Mouse (Mus musculus): Measurements from ENCODE around the gene Csk. TPM values are rescaled to one million over a fixed set of nuclear protein-coding genes. Genes with fewer than 3 reads are reported as not detected.

Gene Csk
- total RNA-seq, 2 experiments from 2014 or later = 64.6 to 66.3 TPM

DNA sequence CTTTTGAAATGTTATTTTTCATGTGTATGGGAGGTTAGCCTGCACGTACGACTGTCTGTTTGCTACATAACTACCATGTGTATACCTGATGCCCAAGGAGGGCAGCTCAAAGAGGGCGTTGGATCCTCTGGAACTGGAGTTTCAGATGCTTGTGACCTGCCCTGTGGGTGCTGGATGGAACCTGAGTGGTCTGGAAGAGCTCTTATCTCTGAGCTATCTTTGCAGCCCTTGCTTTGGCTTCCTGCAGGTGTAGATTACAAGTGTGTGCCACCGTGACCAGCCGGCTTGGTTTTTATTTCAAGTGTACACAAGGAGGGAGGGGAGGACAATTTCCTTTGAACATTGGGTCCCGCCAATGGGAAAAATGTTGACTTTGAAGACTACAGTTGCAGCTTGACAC is 7.1 kb upstream of the Csk start:
- intact Hi-C loops (cut with DNase I) = loop anchor here (5.0 kb wide), 1 partner anchor 47 kb away; the partner anchor contains the start of gene Edc3
- no peak for DNase-seq (ENCODE audit: extremely low spot score in 1 of 2, low spot score in 2 of 2)

GRCm38 (mm10) chr9:57659774-57660173 is 6.3 kb upstream of the Csk start:
- peak; percentile 72 to 73 for DNase-seq (ENCODE audit: extremely low spot score in 1 of 2, low spot score in 2 of 2)
- intact Hi-C loops (cut with DNase I) = loop anchor here (2.0 to 10.0 kb wide), 4 partner anchors 48 to 335 kb away; partner anchors contain the start of genes Cox5a and Edc3

- no peak for DNase-seq (ENCODE audit: extremely low spot score in 1 of 2, low spot score in 2 of 2)
- intact Hi-C loops (cut with DNase I) = loop anchor here (2.0 to 10.0 kb wide), 3 partner anchors 84 to 336 kb away; partner anchors contain the start of gene Cox5a
These were observed 5.5 kb upstream of the Csk start for GRCm38 (mm10) chr9:57658970-57659369.

- intact Hi-C loops (cut with DNase I) = loop anchor here (2.0 to 10.0 kb wide), 3 partner anchors 85 to 337 kb away; partner anchors contain the start of gene Cox5a
- no peak for DNase-seq (ENCODE audit: extremely low spot score in 1 of 2, low spot score in 2 of 2)
These were observed 4.4 kb upstream of the Csk start for GRCm38 (mm10) chr9:57657843-57658242.

GRCm38 (mm10) chr9:57656631-57657350 is 3.4 kb upstream of the Csk start:
- intact Hi-C loops (cut with DNase I) = loop anchor here (5.0 to 10.0 kb wide), 2 partner anchors 134 to 338 kb away; partner anchors contain the start of gene Cox5a
- DNase-seq (ENCODE audit: extremely low spot score in 1 of 2, low spot score in 2 of 2) = no peak

GRCm38 (mm10) chr9:57655749-57656148 is 2.3 kb upstream of the Csk start:
- DNase-seq (ENCODE audit: extremely low spot score in 1 of 2, low spot score in 2 of 2) = peak; percentile 89 to 92
- intact Hi-C loops (cut with DNase I) = loop anchor here (2.0 to 10.0 kb wide), 3 partner anchors 25 to 339 kb away; partner anchors contain the start of gene Cox5a

GRCm38 (mm10) chr9:57654966-57655365 is 1.5 kb upstream of the Csk start:
- intact Hi-C loops (cut with DNase I) = loop anchor here (2.0 to 10.0 kb wide), 4 partner anchors 24 to 340 kb away; partner anchors contain the start of gene Cox5a
- DNase-seq (ENCODE audit: extremely low spot score in 1 of 2, low spot score in 2 of 2) = no peak

GRCm38 (mm10) chr9:57652855-57653254 is 576 bp downstream of the Csk start:
- intact Hi-C loops (cut with DNase I) = loop anchor here (5.0 to 10.0 kb wide), 2 partner anchors 111 to 342 kb away; no protein-coding TSS in a partner anchor
- peak in 1 of 2 experiments; percentile 20 for DNase-seq (ENCODE audit: extremely low spot score in 1 of 2, low spot score in 2 of 2)

DNA sequence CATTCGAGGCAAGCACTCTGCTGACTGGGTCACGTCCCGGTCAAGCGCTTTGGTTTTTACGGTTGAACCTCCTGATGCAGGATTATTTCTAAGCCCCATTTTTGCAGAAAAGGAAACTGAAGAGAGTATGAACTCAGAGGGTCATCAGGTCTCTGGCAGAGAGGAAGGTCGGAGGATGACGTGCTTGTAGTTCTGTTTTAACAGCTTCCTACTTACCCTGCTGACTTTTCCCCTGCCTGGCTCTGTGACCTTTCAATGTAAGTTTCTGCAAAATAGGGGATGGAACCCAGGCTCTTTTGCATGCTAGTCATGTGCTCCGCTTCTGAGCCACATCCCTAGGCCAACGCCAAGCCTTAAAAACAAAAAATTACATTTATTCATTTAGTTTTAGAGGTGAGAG is 1.1 kb downstream of the Csk start:
- DNase-seq (ENCODE audit: extremely low spot score in 1 of 2, low spot score in 2 of 2) = no peak
- intact Hi-C loops (cut with DNase I) = loop anchor here (5.0 to 10.0 kb wide), 2 partner anchors 110 to 342 kb away; no protein-coding TSS in a partner anchor

DNA sequence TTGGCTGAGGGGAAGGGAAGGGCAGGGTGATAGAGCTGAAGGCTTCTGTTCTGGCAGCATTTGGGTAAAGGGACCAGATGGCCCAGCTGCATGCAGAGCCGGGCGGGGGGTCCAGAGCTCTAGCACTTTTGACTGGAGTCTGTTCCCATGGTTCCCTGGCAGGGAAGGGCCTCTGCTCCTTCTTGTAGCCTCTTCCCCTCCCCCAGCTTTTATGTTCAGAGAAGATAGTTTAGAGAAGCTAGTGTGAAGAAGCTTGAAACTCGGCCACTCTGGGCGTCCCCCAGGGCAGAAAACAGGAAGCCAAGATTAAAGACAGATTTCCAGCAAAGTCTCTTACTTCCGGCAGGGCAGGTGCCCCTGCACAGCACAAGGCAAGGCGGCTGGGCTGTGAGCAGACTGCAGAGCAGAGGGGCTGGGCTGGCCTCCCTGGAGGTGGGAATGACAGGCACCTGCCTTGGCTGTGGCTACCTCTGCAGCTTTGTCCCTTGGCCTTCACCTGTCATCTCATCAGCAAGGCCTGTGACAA is 2.6 kb downstream of the Csk start:
- peak in 1 of 2 experiments; percentile 78 for DNase-seq (ENCODE audit: extremely low spot score in 1 of 2, low spot score in 2 of 2)
- intact Hi-C loops (cut with DNase I) = loop anchor here (5.0 to 10.0 kb wide), 2 partner anchors 109 to 344 kb away; no protein-coding TSS in a partner anchor

GRCm38 (mm10) chr9:57650130-57650785 is 3.2 kb downstream of the Csk start:
- intact Hi-C loops (cut with DNase I) = loop anchor here (5.0 to 10.0 kb wide), 2 partner anchors 108 to 345 kb away; no protein-coding TSS in a partner anchor

GRCm38 (mm10) chr9:57647286-57648108 is 5.9 kb downstream of the Csk start:
- intact Hi-C loops (cut with DNase I) = no loop called here
- DNase-seq (ENCODE audit: extremely low spot score in 1 of 2, low spot score in 2 of 2) = no peak

More at GRCm38 (mm10) chr9:57650130-57650785, 3.2 kb downstream of the Csk start:
- no peak for DNase-seq (ENCODE audit: extremely low spot score in 1 of 2, low spot score in 2 of 2)

DNA sequence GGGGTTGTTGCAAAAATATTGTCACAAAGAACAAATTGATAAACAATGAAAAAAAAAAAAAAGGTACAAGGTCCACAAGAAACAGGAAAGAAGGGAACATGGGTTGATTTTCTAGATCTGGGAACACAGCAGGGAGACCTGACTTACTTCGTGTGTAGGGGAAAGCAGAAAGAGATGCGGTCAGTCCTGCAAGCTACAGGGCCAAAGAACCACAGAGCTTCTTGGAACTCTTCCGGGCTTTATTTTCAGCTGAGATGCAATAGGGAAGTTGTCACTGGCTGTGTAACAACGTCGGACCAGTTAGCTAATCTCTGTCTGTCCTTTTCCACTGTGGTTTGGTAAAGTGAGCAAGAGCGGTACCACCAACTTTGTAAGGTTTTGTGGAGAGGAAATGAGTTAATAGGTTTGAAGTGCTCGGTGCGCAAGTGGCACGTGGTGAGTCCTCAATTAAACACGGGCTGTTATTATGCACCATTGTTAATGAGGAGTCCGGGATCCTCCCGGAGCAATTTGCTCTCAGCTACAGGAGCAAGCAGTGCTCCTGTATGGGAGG is 6.8 kb downstream of the Csk start:
- DNase-seq (ENCODE audit: extremely low spot score in 1 of 2, low spot score in 2 of 2) = no peak
- intact Hi-C loops (cut with DNase I) = no loop called here

- peak; percentile 89 to 93 for DNase-seq (ENCODE audit: extremely low spot score in 1 of 2, low spot score in 2 of 2)
- intact Hi-C loops (cut with DNase I) = loop anchor here (5.0 kb wide), 1 partner anchor 58 kb away; the partner anchor contains the start of gene Ulk3
These were observed 8.2 kb downstream of the Csk start for GRCm38 (mm10) chr9:57644944-57645893.

- intact Hi-C loops (cut with DNase I) = loop anchor here (5.0 kb wide), 1 partner anchor 57 kb away; the partner anchor contains the start of gene Ulk3
- no peak for DNase-seq (ENCODE audit: extremely low spot score in 1 of 2, low spot score in 2 of 2)
These were observed 8.9 kb downstream of the Csk start for GRCm38 (mm10) chr9:57644442-57644943.

GRCm38 (mm10) chr9:57643856-57644180 is 9.6 kb downstream of the Csk start:
- DNase-seq (ENCODE audit: extremely low spot score in 1 of 2, low spot score in 2 of 2) = peak in 1 of 2 experiments; percentile 29
- intact Hi-C loops (cut with DNase I) = loop anchor here (5.0 kb wide), 1 partner anchor 57 kb away; the partner anchor contains the start of gene Ulk3

Data from left cerebral cortex, postnatal 10 days (tissue).